Mouse (Mus musculus): Measurements from ENCODE around the gene Mrpl58. TPM values are rescaled to one million over a fixed set of nuclear protein-coding genes. Genes with fewer than 3 reads are reported as not detected.
"Not testable (repeated sequence)": the region's sequence is repeated elsewhere in the genome, so short reads cannot be mapped to it uniquely, and the experiment has no call there.

Mrpl58 gene
- total RNA-seq, 1 experiment from 2014 or later: 60.9 TPM

GRCm38 (mm10) chr11:115381276-115381675, 22.3 kb upstream of the Mrpl58 start:
- ATAC-seq (replicated peaks; ENCODE audit: insufficient number of reproducible peaks, low FRiP score, low TSS enrichment, poor library complexity, severe bottlenecking): no peak

GRCm38 (mm10) chr11:115381743-115382539, 21.6 kb upstream of the Mrpl58 start, which contains the start of gene Cdr2l:
TSS of gene Cdr2l (plus strand) at chr11:115381916.
- no peak for ATAC-seq (replicated peaks; ENCODE audit: insufficient number of reproducible peaks, low FRiP score, low TSS enrichment, poor library complexity, severe bottlenecking)

DNA sequence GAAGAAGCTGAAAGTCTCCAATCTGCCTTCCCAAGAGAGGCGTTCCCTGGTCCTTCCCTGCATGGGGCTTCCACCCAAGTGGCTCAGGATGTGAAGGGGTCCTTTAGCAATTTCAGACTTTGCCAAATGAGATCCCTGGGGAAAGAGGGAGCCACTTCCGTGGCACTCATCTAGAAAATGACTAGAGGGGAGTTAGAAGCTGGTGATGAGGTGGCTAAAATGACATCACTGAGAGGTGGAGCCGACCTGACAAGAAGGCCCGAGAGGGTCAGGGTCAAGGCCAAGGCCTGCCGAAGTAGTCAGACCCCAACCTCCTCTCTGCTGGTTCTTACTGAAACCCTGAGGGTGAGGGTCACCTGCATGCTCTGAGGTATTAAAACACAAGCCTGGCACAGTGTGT, 20.7 kb upstream of the Mrpl58 start:
- ATAC-seq (replicated peaks; ENCODE audit: insufficient number of reproducible peaks, low FRiP score, low TSS enrichment, poor library complexity, severe bottlenecking): no peak

DNA sequence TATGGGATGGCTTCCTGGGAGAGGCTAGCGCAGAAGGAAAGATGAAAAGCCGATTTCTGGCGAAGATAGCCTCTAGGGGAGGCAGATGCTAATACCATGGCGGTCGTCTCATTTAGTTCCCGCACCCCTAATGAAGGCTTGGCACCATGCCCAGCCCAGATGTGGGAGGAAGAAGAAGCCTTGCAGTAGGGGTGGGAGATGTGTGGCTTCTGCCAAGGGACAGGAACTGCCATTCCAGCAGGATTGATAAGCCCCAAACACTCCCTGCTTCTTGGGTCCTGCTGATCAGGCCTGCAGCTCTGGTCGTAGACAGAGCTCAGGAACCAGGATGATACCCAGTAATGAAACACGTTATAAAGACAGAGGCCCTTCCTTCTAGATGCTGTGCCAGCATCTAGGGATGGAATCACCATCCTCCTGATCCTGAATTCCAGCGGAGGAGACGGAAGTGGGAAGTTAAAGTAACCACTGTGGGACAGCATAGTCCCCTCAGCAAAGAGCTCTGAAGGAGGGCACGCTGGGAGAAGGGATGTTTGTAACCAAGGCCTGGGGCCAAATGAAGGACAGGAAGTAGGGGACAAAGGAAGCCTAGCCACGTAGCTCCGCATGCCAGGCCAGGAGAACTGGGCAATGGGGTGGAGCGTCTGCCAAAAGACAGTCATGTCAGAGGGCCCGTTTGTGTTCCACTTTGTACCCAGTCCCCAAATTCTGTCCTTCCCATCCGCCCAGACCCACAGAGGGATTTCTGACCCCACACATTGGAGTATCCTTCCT, 19.7 kb upstream of the Mrpl58 start:
- ATAC-seq (replicated peaks; ENCODE audit: insufficient number of reproducible peaks, low FRiP score, low TSS enrichment, poor library complexity, severe bottlenecking): no peak

GRCm38 (mm10) chr11:115384587-115384986, 19.0 kb upstream of the Mrpl58 start:
- ATAC-seq (replicated peaks; ENCODE audit: insufficient number of reproducible peaks, low FRiP score, low TSS enrichment, poor library complexity, severe bottlenecking): no peak

- not testable (repeated sequence) for ATAC-seq (replicated peaks; ENCODE audit: insufficient number of reproducible peaks, low FRiP score, low TSS enrichment, poor library complexity, severe bottlenecking)
These were observed 16.7 kb upstream of the Mrpl58 start for GRCm38 (mm10) chr11:115386859-115387258.

- no peak for ATAC-seq (replicated peaks; ENCODE audit: insufficient number of reproducible peaks, low FRiP score, low TSS enrichment, poor library complexity, severe bottlenecking)
These were observed 12.2 kb upstream of the Mrpl58 start for GRCm38 (mm10) chr11:115391358-115391757.

DNA sequence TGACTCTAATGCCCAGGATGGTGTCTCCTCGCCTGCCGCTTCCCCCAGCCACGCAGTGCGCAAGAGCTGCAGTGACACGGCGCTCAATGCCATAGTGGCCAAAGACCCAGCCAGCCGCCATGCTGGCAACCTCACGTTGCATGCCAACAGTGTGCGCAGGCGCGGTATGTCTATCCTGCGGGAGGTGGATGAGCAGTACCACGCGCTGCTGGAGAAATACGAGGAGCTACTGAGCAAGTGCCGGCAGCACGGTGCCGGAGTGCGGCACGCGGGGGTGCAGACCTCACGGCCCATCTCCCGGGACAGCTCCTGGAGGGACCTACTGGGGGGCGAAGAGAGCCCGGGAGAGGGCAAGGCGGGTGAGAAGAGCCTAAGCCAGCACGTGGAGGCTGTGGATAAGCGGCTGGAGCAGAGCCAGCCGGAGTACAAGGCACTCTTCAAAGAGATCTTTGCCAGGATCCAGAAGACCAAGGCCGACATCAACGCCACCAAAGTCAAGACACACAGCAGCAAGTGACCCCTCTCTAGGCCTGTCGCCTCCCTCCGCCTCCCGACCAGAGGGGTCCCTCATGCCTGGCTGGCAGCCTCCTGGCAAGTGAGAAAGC, 9.7 kb upstream of the Mrpl58 start:
- ATAC-seq (replicated peaks; ENCODE audit: insufficient number of reproducible peaks, low FRiP score, low TSS enrichment, poor library complexity, severe bottlenecking): no peak

GRCm38 (mm10) chr11:115398085-115398484, 5.5 kb upstream of the Mrpl58 start:
- 0 out of 2 replicates have a peak, but pooled peaks have one; percentile 24 for ATAC-seq (replicated peaks; ENCODE audit: insufficient number of reproducible peaks, low FRiP score, low TSS enrichment, poor library complexity, severe bottlenecking)

GRCm38 (mm10) chr11:115400126-115400525, 3.4 kb upstream of the Mrpl58 start:
- ATAC-seq (replicated peaks; ENCODE audit: insufficient number of reproducible peaks, low FRiP score, low TSS enrichment, poor library complexity, severe bottlenecking): no peak

DNA sequence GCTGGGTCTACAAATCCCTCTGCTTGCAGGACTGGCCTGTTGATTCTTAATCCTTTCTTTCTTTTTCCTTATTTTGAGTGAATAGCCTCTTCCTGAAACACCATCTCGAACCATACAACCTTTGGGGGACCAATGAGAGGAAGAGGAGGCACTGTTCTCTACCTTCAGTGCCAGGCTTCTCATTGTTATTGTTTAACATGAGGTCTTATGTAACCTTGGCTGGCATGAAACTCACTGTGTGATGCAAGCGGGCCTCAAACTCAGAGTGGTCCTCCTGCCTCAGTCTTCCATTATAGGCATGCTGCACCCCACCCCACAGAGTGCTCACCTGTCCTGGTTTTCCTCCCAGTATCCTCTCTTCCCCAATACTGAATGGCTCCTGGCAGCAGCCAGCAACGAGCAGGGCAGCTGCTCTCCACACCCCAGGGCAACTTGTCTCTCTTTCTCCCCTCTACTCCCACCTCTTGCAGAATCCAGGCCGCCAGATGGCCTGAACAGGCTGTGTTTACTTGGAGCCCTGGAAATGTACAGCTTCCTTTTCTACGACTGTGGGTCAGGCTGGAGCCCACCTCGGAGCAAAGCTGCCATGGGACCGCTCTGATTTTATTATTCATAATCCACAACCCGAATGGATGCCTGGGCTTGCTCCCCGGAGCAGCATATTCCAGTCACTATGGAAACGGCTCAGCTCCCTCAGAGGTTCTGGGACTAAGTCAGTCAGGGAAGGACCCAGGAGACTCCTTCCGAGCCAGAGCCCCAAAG, 2.7 kb upstream of the Mrpl58 start:
- no peak for ATAC-seq (replicated peaks; ENCODE audit: insufficient number of reproducible peaks, low FRiP score, low TSS enrichment, poor library complexity, severe bottlenecking)

- no peak for ATAC-seq (replicated peaks; ENCODE audit: insufficient number of reproducible peaks, low FRiP score, low TSS enrichment, poor library complexity, severe bottlenecking)
These were observed 2.2 kb downstream of the Mrpl58 start for GRCm38 (mm10) chr11:115405723-115406122.

DNA sequence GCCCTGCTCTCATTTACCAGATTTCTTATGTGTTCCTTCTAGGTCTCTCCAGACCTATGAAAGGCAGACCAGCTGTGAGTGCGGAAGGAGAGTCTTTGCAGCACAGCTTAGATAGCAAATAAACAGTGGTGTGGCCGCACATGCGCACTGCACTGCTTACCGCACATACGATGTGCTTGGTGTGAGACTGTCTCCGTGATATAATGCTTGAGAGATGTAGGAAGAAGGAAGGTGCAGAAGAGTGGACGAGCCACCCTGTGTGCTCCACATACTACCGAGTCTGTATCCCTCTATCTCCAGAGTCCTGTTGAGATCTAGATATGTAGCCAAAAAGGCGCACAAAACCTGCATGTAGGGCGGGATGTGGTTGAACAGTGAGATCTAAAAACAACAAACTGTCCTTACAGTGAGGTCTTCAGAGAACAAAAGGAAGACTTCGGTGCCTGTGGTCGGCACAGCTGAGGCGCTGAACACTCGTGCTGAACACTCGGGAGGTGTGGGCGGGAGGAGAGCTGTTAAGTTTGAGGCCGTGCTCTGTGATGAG, 3.4 kb downstream of the Mrpl58 start:
- no peak for ATAC-seq (replicated peaks; ENCODE audit: insufficient number of reproducible peaks, low FRiP score, low TSS enrichment, poor library complexity, severe bottlenecking)

DNA sequence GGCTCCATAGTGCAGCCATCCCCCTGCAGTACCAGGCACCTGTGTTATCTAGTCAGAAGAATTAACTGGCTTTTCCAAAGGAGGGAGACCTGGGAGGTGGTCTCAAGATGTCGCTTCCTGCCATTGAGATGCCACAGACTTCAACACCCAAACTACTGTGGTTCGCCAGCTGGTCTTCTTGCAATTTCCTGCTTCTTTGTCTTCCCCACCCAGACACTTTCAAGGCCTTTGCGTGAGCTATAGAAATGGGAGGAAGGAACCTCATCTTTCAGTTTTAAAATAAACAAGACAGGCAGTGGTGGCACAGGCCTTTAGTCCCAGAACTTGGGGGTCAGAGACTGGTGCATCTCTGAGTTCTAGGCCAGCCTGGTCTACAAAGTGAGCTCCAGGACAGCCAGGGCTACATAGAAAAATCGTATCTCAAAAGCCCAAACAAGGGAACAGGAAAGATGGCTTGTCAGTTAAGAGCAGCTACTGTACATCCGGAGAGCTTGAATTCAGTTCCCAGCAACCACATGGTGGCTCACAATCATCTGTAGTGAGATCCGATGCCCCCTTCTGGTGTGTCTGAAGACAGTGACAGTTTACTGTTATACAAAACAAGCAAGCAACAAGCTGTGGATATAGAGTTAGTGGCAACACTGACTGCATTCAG, 4.8 kb downstream of the Mrpl58 start:
- no peak for ATAC-seq (replicated peaks; ENCODE audit: insufficient number of reproducible peaks, low FRiP score, low TSS enrichment, poor library complexity, severe bottlenecking)

DNA sequence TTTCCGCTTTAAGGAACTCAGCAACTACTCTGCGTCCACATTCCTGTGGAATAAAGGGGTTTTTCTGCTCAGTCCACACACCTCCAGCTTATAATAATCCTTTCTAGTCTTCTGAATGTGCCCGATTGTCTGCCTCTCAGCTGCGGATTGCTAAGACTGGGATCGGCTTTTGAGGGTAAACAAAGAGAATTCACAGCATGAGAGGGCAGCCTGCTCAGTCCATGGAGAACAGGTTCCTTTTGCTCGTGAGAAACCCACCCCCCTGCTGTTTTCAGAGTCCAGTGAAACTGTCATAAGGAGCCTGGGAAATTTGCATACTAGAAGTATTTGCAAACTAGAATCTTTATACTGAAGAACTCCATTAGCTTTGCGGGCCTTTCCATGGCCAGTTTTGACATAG, 6.0 kb downstream of the Mrpl58 start:
- ATAC-seq (replicated peaks; ENCODE audit: insufficient number of reproducible peaks, low FRiP score, low TSS enrichment, poor library complexity, severe bottlenecking): no peak

DNA sequence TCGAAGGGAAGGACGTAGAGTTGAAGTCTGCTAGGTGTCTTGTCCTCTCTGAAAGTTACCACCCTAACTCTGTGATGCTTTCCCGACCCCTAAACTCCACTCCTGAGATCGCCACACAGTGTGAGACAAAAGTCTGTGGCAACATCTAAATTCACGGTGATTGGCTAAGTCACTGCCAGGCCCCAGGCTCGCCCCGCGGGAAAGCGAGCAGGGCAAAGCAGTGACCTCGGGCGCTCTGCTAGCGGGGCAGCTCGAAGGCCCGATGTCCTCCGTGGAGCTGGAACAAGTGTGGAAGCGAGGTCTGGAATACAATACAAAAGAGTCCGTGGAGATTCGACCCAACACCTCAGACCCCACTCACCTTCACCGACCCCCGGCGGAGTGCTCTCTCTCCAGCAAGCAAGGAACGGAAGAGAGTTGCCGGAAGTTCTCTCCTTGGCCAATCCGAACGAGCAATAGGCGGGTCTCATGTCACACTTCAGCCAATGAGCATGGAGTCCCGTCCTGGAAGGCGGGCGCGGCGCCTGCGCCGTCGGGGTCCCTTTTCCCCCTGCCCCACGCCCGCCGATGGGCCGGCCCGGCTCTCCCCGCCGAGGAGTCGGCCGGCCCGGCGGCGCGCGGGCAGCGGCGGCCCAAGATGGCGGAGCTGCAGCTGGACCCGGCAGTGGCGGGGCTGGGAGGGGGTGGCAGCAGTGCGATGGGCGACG, 16.1 kb downstream of the Mrpl58 start, which contains the start of the genes Atp5h and Kctd2:
Atp5h (minus strand) TSS at position 432 of the 707 bp plus-strand sequence.
Kctd2 (plus strand) TSS at position 598 of the 707 bp plus-strand sequence.
- peak; percentile 96 for ATAC-seq (replicated peaks; ENCODE audit: insufficient number of reproducible peaks, low FRiP score, low TSS enrichment, poor library complexity, severe bottlenecking)
